Mouse (Mus musculus) testis, adult 2 months (tissue): Measurements from ENCODE around the gene Ranbp10. TPM values are rescaled to one million over a fixed set of nuclear protein-coding genes. Genes with fewer than 3 reads are reported as not detected.

Experiments used
- H3K27ac ChIP-seq: fragments of 200-500 bp; 2 replicates; pipeline ENCODE4 v1.5.1; 2012; ENCODE audit warnings: low read depth, low read length; ENCODE audit not compliant: control insufficient read depth, insufficient read depth
- H3K27me3 ChIP-seq: fragments of 200-500 bp; 2 replicates; pipeline ENCODE4 v1.6.1; 2012; ENCODE audit warnings: mild to moderate bottlenecking, low read length, moderate library complexity; ENCODE audit not compliant: control insufficient read depth, insufficient read depth
- H3K36me3 ChIP-seq: fragments of 200-500 bp; 2 replicates; pipeline ENCODE4 v1.6.1; 2012; ENCODE audit warnings: mild to moderate bottlenecking, low read length; ENCODE audit not compliant: control insufficient read depth, insufficient read depth
- H3K4me1 ChIP-seq: fragments of 200-500 bp; 2 replicates; pipeline ENCODE4 v1.6.1; 2012; ENCODE audit warnings: low read length; ENCODE audit not compliant: control insufficient read depth, insufficient read depth
- H3K4me3 ChIP-seq: fragments of 200-500 bp; 2 replicates; pipeline ENCODE4 v1.5.1; 2012; ENCODE audit warnings: low read depth, mild to moderate bottlenecking, low read length, moderate library complexity, mixed read lengths; ENCODE audit not compliant: control insufficient read depth
- CTCF ChIP-seq: fragments of 200-500 bp; IDR thresholded peaks from 2 replicates; pipeline ENCODE4 v1.5.1; 2012; ENCODE audit warnings: low read depth, mild to moderate bottlenecking, inconsistent platforms, low read length, moderate library complexity; ENCODE audit not compliant: control insufficient read depth, insufficient read depth, insufficient replicate concordance
- POLR2A ChIP-seq: fragments of 200-500 bp; IDR thresholded peaks from 2 replicates; pipeline ENCODE4 v1.6.1; 2012; ENCODE audit warnings: low read depth, mild to moderate bottlenecking, inconsistent platforms, low read length, moderate library complexity; ENCODE audit not compliant: control insufficient read depth
- polyA plus RNA-seq: library from polyadenylated mRNA; depleted of rRNA; stranded (reverse); fragments of >200 nt; gene quantifications from 2 replicates; pipeline ENCODE4 v1.2.3, GENCODE M21; 2012

Ranbp10 gene
- polyA plus RNA-seq, 1 experiment: 48.4 TPM

- Histone ChIP-seq H3K27ac (no peak overlapping the region), H3K36me3 (peaks cover 2% of the 10 kb centered on the region), H3K4me3 (no peak overlapping the region), H3K4me1 (no peaks in the 10 kb centered on the region), H3K27me3 (no peaks in the 10 kb centered on the region)
- TF ChIP-seq POLR2A (no peak), CTCF (no peak)
Measured at GRCm38 (mm10) chr8:105768485-105769257, 58.5 kb downstream of the Ranbp10 start.

GRCm38 (mm10) chr8:105758277-105759108 lies 68.7 kb downstream of the Ranbp10 start, which contains the start of gene Gfod2:
Gene Gfod2, minus strand, starts transcription at chr8:105758664.
- Histone ChIP-seq H3K4me3 (peak within 1 kb of the TSS; percentile 84), H3K27me3 (no peaks in the 10 kb centered on the region), H3K27ac (peak within 1 kb of the TSS; percentile 47), H3K4me1 (peaks cover 6% of the 10 kb centered on the region), H3K36me3 (no peaks in the 10 kb centered on the region)
- TF ChIP-seq CTCF: no peak
- peak; percentile 65 for TF ChIP-seq POLR2A

GRCm38 (mm10) chr8:105757796-105758276 lies 69.3 kb downstream of the Ranbp10 start:
- peaks cover 6% of the 10 kb centered on the region for H3K4me1 ChIP-seq

DNA sequence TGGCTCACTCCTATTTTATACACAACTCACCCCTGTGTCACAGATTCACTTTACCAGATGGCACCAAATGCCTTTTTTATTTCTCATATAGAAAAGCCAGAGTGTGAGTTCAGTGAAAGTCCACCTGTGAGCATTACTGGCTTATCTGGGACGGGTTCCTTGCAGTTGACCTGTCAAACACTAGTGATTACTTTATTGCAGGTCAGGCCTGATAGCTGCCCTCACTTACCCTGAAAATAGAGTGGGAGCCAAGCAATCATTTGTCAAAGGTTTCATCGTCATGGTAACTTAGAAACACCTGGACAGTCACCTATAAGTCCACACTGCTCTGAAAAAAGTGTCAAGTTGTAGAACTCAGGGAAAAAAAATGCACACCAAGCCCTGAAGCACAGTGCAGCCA lies 72.5 kb downstream of the Ranbp10 start:
- no peak for TF ChIP-seq POLR2A
- TF ChIP-seq CTCF: no peak
- peaks cover 6% of the 10 kb centered on the region for H3K4me1 ChIP-seq
- no peaks in the 10 kb centered on the region for H3K27me3 ChIP-seq
- H3K27ac ChIP-seq: no peak overlapping the region
- no peaks in the 10 kb centered on the region for H3K36me3 ChIP-seq
- H3K4me3 ChIP-seq: no peak overlapping the region

More at GRCm38 (mm10) chr8:105757796-105758276, 69.3 kb downstream of the Ranbp10 start:
- no peaks in the 10 kb centered on the region for H3K27me3 ChIP-seq
- H3K4me3 ChIP-seq: peak overlapping the region; percentile 84
- TF ChIP-seq CTCF (no peak), POLR2A (no peak)
- H3K36me3 ChIP-seq: no peaks in the 10 kb centered on the region
- H3K27ac ChIP-seq: peak overlapping the region; percentile 1

DNA sequence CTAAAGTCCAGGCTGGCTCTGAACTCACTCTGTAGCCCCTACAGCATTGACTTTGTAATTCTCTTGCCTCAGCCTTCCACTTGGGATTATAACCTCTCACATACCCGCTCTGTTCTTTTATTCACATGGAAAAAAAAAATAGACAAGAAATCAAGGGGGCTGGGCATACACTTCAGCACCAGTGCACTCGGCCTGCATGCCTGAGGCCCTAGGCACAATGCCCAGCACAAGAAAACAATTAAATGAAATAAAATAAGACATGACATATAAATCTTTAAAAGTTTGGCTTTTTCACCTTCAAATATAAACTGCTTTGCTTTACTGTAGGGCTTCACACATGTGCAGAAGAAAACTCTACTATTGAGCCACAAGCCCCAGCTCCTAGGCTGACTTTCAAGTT lies 73.2 kb downstream of the Ranbp10 start:
- no peak overlapping the region for H3K27ac ChIP-seq
- peaks cover 6% of the 10 kb centered on the region for H3K4me1 ChIP-seq
- TF ChIP-seq POLR2A (no peak), CTCF (no peak)
- H3K36me3 ChIP-seq: no peaks in the 10 kb centered on the region
- no peak overlapping the region for H3K4me3 ChIP-seq
- H3K27me3 ChIP-seq: no peaks in the 10 kb centered on the region

DNA sequence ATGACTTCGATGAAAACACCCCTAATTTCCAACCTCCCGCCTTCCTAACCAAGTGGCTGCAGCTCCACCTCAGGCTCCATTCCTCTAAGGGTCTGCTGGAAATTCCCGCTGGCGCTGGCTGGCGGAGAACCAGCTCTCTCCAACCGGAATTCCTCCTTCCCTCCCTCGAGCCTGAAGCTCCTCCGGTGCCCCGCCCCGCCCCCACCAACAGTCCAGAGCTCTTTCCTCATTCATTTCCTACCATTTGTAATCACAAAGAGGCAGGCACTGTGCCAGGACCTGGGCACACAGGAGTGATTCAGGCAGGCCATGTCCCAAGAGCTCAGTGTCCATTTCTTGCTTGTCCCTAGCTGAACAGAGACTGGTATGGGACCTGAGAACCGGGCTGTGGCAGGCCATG lies 76.5 kb downstream of the Ranbp10 start:
- H3K27me3 ChIP-seq: no peaks in the 10 kb centered on the region
- no peak for TF ChIP-seq POLR2A
- no peak for TF ChIP-seq CTCF
- H3K36me3 ChIP-seq: no peaks in the 10 kb centered on the region
- H3K4me3 ChIP-seq: no peak overlapping the region
- no peaks in the 10 kb centered on the region for H3K4me1 ChIP-seq
- no peak overlapping the region for H3K27ac ChIP-seq

GRCm38 (mm10) chr8:105743301-105743700 lies 83.8 kb downstream of the Ranbp10 start:
- no peaks in the 10 kb centered on the region for H3K36me3 ChIP-seq
- H3K4me1 ChIP-seq: no peaks in the 10 kb centered on the region
- H3K4me3 ChIP-seq: no peak overlapping the region
- TF ChIP-seq POLR2A (no peak), CTCF (no peak)
- H3K27me3 ChIP-seq: no peaks in the 10 kb centered on the region
- no peak overlapping the region for H3K27ac ChIP-seq
